Mouse (Mus musculus) embryonic stem cell, embryonic (primary cell): ENCODE measurements around the gene Ttc12.

Experiments used
- CTCF ChIA-PET, 4 experiments: fragments of 300-600 bp in 2 of 4; fragments of 350-600 bp in 2 of 4; sonication (Branson Sonifier 250); formaldehyde crosslinking; loops; one replicate each; lab custom pipeline; 2022; ENCODE audit warnings: inconsistent platforms in 2 of 4; lab: Charles Lee
- POLR2A ChIA-PET, 4 experiments: fragments of 300-600 bp in 2 of 4; fragments of 350-600 bp in 2 of 4; sonication (Branson Sonifier 250); formaldehyde crosslinking; loops; one replicate each; lab custom pipeline; 2022; ENCODE audit warnings: antibody characterized with exemption in 4 of 4, inconsistent platforms in 1 of 4; lab: Charles Lee

Ttc12 gene

DNA sequence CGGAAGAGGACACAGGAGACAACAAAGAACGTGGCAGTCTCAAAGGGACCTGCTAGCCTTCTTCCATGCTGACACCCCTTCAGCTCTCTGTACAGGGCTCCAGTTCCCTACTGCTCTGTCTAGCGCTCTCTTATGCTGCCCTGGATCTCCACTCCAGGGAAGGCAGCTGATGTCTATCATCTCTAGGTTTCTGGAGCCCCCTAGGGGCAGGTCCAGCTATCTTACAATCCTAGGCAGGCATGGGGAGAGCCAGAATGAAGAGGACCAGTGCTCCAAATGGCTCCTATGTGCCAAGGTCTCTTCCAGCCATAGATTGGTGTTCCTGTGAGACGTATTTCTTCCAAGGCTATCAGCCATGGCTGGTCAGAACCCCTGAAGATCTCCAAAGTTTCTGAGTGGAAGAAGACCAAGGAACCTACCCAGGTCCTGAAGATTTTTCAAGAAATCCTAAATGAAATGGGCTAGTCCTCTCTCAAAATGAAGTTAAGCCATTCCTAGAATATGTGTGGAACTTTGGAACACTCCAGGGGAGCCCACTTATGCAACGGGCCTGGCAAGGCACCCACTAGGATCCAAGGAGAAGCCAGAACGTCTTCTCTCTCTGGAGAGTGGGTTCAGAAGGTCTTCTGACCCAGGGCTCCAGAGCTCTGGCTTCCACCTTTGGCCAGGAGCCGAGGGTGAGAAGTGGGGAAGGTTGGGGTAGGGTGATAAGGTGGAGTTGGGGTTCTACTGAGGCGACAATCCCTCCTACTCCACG lies 22.0 kb upstream of the Ttc12 start:
- ChIA-PET CTCF (interaction anchor here (0.6 to 1.3 kb wide), 9 partner anchors 14 to 862 kb away, joined by 3 to 4 read pairs (median 3); partner anchors contain the start of genes Tmprss5 (in 1 of the 4) and Ttc12 (in 1 of the 4)), POLR2A (interaction anchor here in 2 of 4 experiments (0.9 to 1.4 kb wide), 3 partner anchors 22 to 26 kb away, joined by 3 to 5 read pairs (median 3); partner anchors contain the start of gene Ttc12 (in 1 of the 2))

DNA sequence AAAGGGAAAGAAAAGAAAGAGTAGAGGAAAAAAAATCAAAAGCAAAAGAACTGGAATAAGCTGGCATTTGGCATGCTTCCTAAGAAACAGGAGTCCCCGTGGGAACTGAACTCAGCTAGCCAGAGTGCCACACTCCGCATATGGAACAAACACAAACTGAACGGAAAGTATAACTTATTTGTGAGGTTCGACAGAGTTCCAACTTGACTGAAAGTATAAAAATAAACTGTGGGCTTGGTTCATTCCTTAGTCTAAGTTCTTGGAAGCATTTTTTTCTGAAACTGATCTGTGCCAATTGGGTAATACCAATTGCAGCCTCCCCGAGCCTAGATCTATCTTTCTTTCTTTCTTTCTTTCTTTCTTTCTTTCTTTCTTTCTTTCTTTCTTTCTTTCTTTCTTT lies 18.6 kb upstream of the Ttc12 start:
- ChIA-PET POLR2A (interaction anchor here in 1 of 4 experiments (0.6 kb wide), 2 partner anchors 332 to 436 kb away, joined by 3 read pairs; no protein-coding TSS in a partner anchor), CTCF (interaction anchor here in 1 of 4 experiments (0.8 kb wide), 1 partner anchor 16 kb away, joined by 3 read pairs; no protein-coding TSS in a partner anchor)

DNA sequence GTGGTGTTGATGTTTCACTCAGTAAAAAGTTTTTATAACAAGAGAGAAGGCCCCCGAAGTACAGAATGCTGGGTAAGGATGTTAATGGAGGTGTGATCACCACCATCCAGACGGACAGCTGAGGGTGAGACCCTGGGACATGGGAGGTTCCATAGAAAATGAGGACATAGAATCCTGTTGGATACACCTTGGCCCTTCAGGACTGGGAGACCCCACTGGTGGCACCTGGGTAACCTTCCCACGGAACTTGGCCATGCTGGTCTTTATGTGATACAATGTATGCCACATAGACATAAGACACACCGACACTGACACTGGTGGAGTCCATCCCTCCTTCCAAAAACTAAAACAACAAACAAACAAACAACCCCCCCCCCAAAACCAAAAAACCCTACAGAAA lies 16.2 kb upstream of the Ttc12 start:
- CTCF ChIA-PET, result no interaction called here
- POLR2A ChIA-PET, result no interaction called here

DNA sequence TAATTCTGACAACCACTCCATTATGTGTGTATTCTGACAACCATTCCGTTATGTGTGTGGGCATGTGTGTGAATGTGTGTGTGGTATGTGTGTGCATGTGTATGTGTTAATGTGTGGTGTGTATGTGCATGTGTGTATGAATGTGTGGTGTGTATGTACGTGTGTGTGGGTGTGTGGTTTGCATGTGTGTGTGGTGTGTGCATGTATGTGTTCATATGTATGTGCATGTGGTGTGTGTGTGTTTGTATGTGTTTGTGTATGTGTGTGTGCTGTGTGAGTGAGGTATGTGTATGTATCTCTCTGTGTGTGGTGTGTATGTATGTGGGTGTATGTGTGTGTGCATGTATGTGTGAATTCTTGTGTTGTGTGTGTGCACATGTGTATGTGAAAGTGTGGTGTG lies 13.9 kb upstream of the Ttc12 start:
- POLR2A ChIA-PET, result no interaction called here
- CTCF ChIA-PET, result no interaction called here

DNA sequence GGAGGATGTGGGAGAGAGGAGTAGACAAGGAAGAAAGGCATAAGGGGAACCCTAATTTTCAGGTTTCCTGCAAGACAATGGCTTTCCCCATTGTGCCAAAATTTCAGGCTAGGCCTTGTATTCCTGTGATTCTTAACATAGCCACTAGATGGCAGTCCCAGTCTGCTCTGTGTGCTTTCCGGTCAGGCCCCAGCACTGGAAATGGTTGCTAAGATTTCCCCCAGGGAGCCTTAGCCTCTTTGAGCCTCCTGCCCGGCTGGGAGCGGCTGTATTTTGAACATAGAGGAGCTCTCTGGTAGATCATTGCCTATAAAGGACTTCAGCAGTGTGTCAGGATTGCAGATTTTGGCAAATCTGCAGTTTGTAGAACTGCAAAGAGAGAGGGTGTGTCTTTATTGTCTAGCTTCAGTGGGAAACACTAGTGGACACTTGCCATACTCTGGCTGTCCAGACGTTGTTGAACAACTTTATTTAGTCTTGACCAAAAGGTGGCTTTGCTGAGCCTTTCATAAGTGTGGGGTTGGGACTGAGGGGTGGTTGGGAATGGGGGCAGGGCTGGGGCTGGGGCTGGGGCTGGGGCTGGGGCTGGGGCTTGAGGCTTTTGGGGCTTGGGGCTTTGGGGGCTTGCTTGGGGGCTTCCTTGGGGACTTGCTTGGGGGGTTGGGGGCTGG lies 8.1 kb upstream of the Ttc12 start:
- POLR2A ChIA-PET, result interaction anchor here in 1 of 4 experiments (1.2 kb wide), 1 partner anchor 9 kb away, joined by 3 read pairs; no protein-coding TSS in a partner anchor
- CTCF ChIA-PET, result interaction anchor here in 3 of 4 experiments (0.5 to 1.5 kb wide), 14 partner anchors 8 to 1034 kb away, joined by 3 to 6 read pairs (median 4); partner anchors contain the start of genes Pts (in 1 of the 3), Tmprss5 (in 1 of the 3) and Ttc12 (in 1 of the 3)

DNA sequence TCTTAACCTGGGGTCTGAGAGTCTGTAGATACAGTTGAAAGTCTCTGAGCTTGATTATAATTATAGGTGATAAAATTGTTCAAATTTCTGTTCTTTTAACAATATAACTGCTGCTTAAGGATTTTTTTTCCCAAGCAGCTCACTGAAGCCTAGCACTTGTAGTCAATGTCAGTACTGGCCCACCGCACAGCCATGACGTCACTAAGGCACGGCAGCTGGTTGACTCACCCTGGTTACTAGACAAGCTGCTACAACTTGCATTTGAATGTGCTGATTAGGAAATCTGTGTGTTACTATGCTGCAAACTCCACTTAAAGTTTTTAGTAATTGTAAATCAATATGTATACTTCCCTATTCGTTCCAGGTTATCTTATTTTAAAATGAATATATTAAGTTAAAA lies 4.6 kb upstream of the Ttc12 start:
- ChIA-PET POLR2A (interaction anchor here in 2 of 4 experiments (0.6 kb wide), 2 partner anchors 409 to 848 kb away, joined by 3 read pairs; no protein-coding TSS in a partner anchor), CTCF (no interaction called here)

DNA sequence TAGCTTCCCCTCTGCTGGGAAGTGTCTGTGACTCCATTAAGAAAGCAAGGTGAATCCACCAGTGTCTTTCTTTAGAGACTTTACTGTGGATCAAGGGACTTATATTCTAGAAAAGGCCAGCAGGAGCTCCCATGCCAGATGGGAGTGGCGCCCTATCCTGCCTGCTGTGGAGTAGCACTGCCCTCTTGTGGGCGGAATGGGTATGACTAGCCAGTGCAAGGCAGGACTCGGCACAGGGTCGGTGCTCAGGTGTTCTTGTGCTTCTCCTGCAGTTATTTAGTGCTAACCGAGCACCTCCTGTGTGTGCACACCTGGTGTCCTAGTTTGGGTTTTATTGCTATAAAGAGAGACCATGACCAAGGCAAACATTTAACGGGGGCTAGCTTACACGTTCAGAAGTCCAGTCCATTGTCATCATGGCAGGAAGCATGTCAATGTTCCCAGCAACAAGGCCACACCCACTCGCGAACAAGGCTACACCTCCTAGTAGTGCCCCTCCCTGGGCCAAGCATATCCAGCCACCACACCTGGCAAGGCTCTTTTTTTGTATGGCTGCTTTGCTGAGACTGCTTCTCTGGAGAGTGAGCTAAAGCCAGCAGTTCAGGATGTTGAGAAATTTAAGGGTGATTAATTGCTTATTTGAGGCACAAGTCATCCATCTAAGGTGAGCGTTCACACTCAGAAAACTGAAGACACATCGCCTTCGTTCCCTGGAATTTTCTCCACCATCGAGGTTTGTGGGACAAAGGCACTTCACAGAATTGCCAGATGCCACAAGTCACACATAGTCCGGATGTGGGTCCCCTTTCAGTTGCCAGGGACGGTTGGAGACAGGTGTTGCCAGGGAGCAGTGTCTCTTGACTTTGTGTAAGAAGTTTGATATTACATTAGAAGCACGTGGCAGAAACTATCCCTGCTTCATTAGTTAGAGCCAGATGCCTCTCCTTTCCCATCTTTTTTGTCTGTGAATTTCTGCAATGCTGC lies 3.2 kb upstream of the Ttc12 start:
- POLR2A ChIA-PET, result interaction anchor here in 3 of 4 experiments (0.7 to 1.7 kb wide), 12 partner anchors 9 to 435 kb away, joined by 3 to 9 read pairs (median 4); partner anchors contain the start of genes Tmprss5 (in 3 of the 3) and Drd2 (in 1 of the 3)
- CTCF ChIA-PET, result interaction anchor here (0.5 to 5.5 kb wide), 70 partner anchors 9 to 1140 kb away, joined by 3 to 88 read pairs (median 4); partner anchors contain the start of genes Tmprss5 (in 4 of the 4), Drd2 (in 2 of the 4), Pts (in 2 of the 4) and Gm4894 (in 1 of the 4)

DNA sequence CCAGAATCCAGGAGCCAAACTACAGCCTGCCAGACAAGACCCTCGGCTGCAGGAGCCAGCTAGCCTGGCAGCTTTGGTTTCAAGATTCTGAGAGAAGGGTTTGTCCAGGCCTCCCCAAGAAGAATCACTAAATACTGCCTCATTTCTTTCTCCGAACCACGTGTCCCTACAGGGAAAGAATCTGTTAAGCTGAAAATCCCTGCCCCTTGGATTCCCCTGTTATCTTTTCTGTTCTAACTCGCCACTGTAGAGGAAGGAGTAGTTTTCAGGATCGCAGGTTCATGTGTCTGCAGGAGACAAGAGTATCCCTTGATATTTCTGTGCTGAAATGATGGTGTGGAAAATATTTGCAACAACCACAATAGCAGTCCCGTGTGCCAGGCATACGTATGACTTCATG lies 2.2 kb upstream of the Ttc12 start:
- ChIA-PET POLR2A (interaction anchor here in 3 of 4 experiments (0.6 to 1.7 kb wide), 12 partner anchors 8 to 434 kb away, joined by 3 to 9 read pairs (median 4); partner anchors contain the start of genes Tmprss5 (in 3 of the 3) and Drd2 (in 1 of the 3)), CTCF (interaction anchor here (0.5 to 5.5 kb wide), 65 partner anchors 10 to 1141 kb away, joined by 3 to 88 read pairs (median 4); partner anchors contain the start of genes Tmprss5 (in 4 of the 4), Drd2 (in 2 of the 4), Pts (in 2 of the 4) and Gm4894 (in 1 of the 4))

DNA sequence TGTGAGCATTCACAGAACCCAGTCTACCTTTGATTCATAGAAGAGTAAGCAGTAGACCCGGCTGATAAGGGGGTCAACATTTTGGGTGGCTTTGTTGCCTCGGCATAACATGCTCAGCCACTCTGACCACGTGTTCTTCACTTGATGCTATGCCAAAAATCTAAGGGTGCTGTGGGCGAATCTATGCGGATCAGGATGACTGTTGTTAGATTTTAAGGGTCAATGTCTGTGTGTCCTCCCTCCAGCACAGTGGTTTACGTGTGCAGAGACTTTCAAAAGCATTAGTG lies 1.6 kb upstream of the Ttc12 start:
- POLR2A ChIA-PET, result interaction anchor here in 3 of 4 experiments (0.6 to 3.3 kb wide), 12 partner anchors 13 to 500 kb away, joined by 3 to 30 read pairs (median 6); partner anchors contain the start of gene Tmprss5 (in 1 of the 3)

DNA sequence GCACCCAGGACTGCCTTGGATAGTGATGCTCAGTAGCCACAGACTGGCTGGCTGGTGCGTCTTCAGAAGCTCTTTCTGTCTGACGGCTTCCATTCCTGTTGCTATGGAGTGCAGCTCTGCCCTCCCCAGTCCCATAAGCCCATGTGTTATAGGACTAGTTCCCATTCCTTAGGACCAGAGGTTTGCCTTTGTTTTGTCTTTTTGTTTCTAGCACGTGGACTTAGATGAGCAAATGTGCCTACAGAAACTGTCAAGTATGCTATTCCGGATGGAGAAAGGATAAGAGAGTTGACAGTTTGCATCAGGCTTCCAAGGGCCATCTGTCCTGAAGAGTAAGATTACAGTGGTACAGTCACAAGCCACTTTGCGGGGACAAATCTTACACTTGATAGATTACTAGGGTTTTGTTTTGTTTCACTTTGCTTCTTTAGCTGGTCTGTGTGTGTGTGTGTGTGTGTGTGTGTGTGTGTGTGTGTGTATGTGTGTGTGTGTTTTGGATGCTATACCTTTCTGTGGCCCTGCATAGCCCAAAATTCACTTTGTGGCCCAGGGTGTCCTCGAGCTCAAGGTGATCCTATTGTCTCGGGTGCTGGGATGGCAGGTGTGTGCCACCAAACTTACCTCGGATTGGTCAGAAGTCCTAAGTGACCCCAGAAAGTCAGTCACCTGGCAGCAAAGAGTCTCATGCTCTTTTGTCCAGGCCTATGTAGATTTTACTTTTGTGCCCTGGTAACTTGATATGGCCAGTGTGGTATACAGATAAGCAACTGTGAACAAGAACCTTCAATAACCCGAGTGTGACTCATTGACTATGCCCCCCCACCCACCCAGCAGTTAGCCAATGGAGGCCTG lies 1.0 kb upstream of the Ttc12 start:
- POLR2A ChIA-PET, result interaction anchor here in 3 of 4 experiments (0.6 to 3.3 kb wide), 42 partner anchors 14 to 1041 kb away, joined by 3 to 30 read pairs (median 4); partner anchors contain the start of genes Tmprss5 (in 2 of the 3), Drd2 (in 1 of the 3) and Pts (in 1 of the 3)
- CTCF ChIA-PET, result interaction anchor here (0.6 to 5.5 kb wide), 14 partner anchors 21 to 1862 kb away, joined by 3 to 88 read pairs (median 6); partner anchors contain the start of gene Tmprss5 (in 2 of the 4)

More for the DNA sequence above, 1.6 kb upstream of the Ttc12 start:
- CTCF ChIA-PET, result interaction anchor here (0.6 to 5.5 kb wide), 12 partner anchors 15 to 1861 kb away, joined by 3 to 88 read pairs (median 6); partner anchors contain the start of genes Tmprss5 (in 2 of the 4) and Drd2 (in 1 of the 4)

DNA sequence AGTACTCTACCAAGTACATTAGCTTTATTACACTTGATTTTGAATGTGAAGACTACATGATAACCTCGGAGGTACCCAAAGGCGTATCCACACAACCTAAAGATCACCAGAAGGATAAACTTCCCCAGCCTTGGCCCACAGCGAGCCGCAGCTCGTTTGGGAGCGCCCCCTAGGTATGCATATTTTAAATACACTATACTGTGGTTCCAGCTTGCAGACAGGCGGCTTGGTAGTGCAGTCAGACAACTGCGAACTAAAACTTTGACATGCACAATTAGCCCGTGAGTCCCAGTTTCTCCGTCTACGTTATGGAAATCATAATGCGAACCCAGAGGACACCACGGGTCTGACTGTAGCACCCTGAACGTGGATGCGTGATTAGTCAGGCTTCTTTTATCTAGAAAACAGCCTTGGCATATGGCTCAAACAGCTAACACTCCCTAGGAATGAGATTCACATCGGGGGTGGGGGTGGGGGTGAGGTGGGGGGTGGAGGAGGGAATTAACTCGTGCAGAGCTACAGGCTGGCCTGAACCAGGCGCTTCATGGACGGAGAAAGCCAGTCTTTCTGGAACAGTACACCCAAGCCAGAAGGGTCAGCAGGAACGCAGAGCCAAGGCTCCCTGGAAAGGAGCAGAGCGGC lies 654 bp downstream of the Ttc12 start:
- ChIA-PET CTCF (interaction anchor here (0.5 to 5.5 kb wide), 27 partner anchors 8 to 1098 kb away, joined by 3 to 88 read pairs (median 4); partner anchors contain the start of gene Tmprss5 (in 2 of the 4)), POLR2A (interaction anchor here in 3 of 4 experiments (0.6 to 3.3 kb wide), 41 partner anchors 9 to 1132 kb away, joined by 3 to 30 read pairs (median 4); partner anchors contain the start of genes Drd2 (in 2 of the 3), Tmprss5 (in 2 of the 3), Nkapd1 (in 1 of the 3) and Pih1d2 (in 1 of the 3))

DNA sequence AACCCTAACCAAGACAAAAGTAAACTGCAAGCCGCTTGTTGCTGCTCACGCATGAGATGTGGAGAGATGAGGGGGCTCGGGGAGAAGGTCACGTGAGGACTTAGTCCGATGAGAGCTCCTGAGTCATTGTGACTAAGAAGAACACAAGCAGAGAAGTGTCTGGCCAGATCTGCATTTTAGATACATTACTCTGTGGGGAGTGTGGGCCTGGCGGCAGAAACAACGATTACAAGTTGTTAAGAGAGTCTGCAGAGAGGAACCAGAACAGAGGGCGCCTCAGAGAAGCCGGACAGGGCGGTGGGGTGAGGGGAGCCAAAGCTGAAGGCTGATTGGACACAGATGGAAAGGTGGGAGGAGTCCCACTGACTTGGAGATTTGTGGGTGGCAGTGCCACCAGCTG lies 2.7 kb downstream of the Ttc12 start:
- POLR2A ChIA-PET, result interaction anchor here in 3 of 4 experiments (0.6 to 2.5 kb wide), 38 partner anchors 10 to 593 kb away, joined by 3 to 15 read pairs (median 3); partner anchors contain the start of genes Drd2 (in 2 of the 3), Tmprss5 (in 1 of the 3) and Zw10 (in 1 of the 3)

DNA sequence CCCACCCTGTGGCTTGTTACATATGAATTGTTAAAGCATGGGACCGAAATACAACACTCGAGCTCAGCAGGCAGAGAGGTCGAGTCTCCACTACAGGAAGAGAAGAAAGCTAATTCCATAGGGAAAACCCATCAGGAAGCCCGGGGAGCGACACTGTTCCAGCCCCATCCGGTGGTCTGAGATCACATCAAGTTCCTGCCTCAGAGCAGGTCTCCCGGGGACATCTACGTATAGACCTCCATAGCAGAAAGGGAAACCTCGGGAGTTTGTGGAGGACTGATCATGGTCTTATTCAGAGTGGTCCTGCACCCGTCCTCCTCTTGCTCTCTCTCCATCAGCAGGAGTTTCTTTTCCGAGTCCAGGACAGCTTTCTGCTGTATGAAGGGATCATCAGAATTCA lies 13.9 kb downstream of the Ttc12 start:
- CTCF ChIA-PET, result interaction anchor here in 2 of 4 experiments (1.1 to 1.7 kb wide), 2 partner anchors 16 to 391 kb away, joined by 3 to 4 read pairs; partner anchors contain the start of gene Tmprss5 (in 1 of the 2)
- POLR2A ChIA-PET, result interaction anchor here in 1 of 4 experiments (0.6 to 1.6 kb wide), 2 partner anchors 14 to 412 kb away, joined by 3 read pairs; partner anchors contain the start of gene Ttc12

More for the DNA sequence above, 2.7 kb downstream of the Ttc12 start:
- CTCF ChIA-PET, result interaction anchor here in 2 of 4 experiments (0.9 to 1.4 kb wide), 3 partner anchors 236 to 402 kb away, joined by 3 read pairs; no protein-coding TSS in a partner anchor

DNA sequence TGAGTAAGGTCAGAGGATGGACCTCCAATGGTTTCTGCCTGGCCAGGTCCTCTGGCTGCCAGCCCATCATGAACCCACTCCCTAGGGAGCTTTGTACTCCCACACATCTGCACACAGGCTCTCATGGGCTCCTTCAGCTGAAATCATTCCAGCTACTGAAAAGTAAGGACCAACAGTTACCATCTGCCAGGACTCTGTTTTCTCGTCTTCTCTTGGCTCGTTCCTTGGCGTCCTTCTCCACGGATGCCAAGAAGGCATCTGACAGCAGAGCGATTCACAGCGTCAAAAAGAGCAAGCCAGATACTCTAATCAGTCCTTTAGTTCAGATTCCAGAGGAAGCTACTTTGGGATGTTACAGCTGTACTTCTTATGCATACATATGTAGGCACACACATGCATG lies 15.1 kb downstream of the Ttc12 start:
- CTCF ChIA-PET, result no interaction called here
- POLR2A ChIA-PET, result interaction anchor here in 1 of 4 experiments (1.0 to 1.6 kb wide), 2 partner anchors 12 to 15 kb away, joined by 3 read pairs; partner anchors contain the start of gene Ttc12

DNA sequence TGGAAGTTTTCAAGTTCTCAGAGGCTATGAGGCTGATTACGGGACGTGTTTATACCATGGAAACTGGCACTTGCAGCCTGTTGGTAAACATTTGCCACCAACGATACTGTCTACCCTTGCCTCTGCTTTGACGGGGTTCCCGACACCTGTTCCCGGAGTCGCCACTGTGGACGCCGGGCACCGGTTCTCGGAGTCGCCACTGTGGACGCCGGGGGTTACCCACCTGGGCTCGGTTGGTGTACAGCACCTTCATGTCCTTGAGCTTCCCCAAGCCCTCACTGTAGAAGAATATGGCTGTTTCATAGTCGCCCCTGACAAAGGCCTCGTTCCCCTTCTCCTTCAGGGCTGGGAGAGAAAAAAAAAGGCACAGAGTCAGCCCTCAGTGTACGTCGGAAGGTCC lies 16.0 kb downstream of the Ttc12 start:
- CTCF ChIA-PET, result no interaction called here
- POLR2A ChIA-PET, result interaction anchor here in 1 of 4 experiments (0.6 to 1.1 kb wide), 3 partner anchors 13 to 16 kb away, joined by 3 to 4 read pairs (median 3); partner anchors contain the start of gene Ttc12
